In the genomic region with DNA sequence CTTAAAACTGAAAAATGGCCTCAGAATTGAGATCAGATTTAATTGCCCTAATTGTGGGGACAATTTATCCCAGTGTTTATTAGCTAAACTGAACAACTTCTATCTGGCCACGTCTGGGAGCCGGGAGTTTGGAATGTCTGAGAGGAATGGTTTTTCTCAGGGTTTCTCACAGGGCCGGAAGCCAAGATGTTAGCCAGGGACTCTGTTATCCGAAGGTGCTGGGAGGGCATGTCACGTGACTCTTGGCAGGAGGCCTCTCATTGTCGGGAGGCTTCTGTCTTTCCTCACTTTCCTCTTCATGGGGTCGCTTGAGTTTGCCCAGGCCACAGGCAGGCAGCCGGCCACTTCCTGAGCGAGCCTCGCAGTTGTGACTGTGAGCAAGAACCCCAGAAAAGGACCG, we compare ENCODE assay signal across 9 mouse cellular contexts. TPM values are rescaled to one million over a fixed set of nuclear protein-coding genes. Genes with fewer than 3 reads are reported as not detected.
A peak's percentile ranks its signal among the peaks of the same experiment; 100 is the strongest.
DNase-seq lines count a peak whose midpoint lies in the region; ATAC-seq and TF ChIP-seq lines count a peak whose summit lies in the region.
"Had no signal": no experiment of that assay in that cellular context is flagged by ENCODE, and none has a peak within 500 bp of the region (broad histone marks: within the 10 kb centered on the region; RNA-seq: fewer than 3 reads in every experiment).

No protein-coding gene starts in this region.

- peak overlapping the region; percentile 49; the same call in 1 of the 2 replicates for H3K27ac ChIP-seq in forebrain, embryonic 14.5 days (ENCODE audit: low read depth, low read length)
- no peak overlapping the region for H3K27ac ChIP-seq in intestine, postnatal 0 days (ENCODE audit: low read depth, low read length)
- H3K27ac ChIP-seq in midbrain, embryonic 14.5 days (replicated peaks; ENCODE audit: low read depth, low read length), result no peak overlapping the region

- no peak overlapping the region; the same call in 1 of the 2 replicates for H3K4me2 ChIP-seq in forebrain, embryonic 14.5 days (ENCODE audit: low read length)
- H3K4me2 ChIP-seq in intestine, postnatal 0 days (replicated peaks; ENCODE audit: low read depth), result peak overlapping the region; percentile 33; the same call in 1 of the 2 replicates
- no peak overlapping the region for H3K4me2 ChIP-seq in midbrain, embryonic 14.5 days (ENCODE audit: low read length)
- H3K4me2 ChIP-seq: embryonic facial prominence, embryonic 12.5 days had no signal

- peak; percentile 64 for ATAC-seq in forebrain, embryonic 14.5 days
- no peak for ATAC-seq in intestine, postnatal 0 days
- no peak for ATAC-seq in midbrain, embryonic 14.5 days (ENCODE audit: low FRiP score, low TSS enrichment)

- H3K27me3 ChIP-seq in forebrain, embryonic 14.5 days (replicated peaks; ENCODE audit: control insufficient read depth, insufficient read depth, low read length), result no peaks in the 10 kb centered on the region
- no peaks in the 10 kb centered on the region for H3K27me3 ChIP-seq in intestine, postnatal 0 days (replicated peaks; ENCODE audit: control insufficient read depth, insufficient read depth, low read length)
- no peaks in the 10 kb centered on the region for H3K27me3 ChIP-seq in midbrain, embryonic 14.5 days (ENCODE audit: control insufficient read depth, insufficient read depth, low read length)
- H3K27me3 ChIP-seq: embryonic facial prominence, embryonic 12.5 days had no signal

- H3K9ac ChIP-seq in forebrain, embryonic 14.5 days (ENCODE audit: low read length), result no peak overlapping the region
- H3K9ac ChIP-seq in intestine, postnatal 0 days (ENCODE audit: low read depth, low read length), result no peak overlapping the region
- H3K9ac ChIP-seq in midbrain, embryonic 14.5 days (replicated peaks; ENCODE audit: low read length), result no peak overlapping the region
- H3K9ac ChIP-seq: embryonic facial prominence, embryonic 12.5 days had no signal

- no peak overlapping the region for H3K4me3 ChIP-seq in forebrain, embryonic 14.5 days (ENCODE audit: low read depth, low read length)
- no peak overlapping the region for H3K4me3 ChIP-seq in intestine, postnatal 0 days (ENCODE audit: low read depth, low read length)
- H3K4me3 ChIP-seq in midbrain, embryonic 14.5 days (replicated peaks; ENCODE audit: low read depth, low read length), result no peak overlapping the region
- H3K4me3 ChIP-seq: embryonic facial prominence, embryonic 12.5 days had no signal

- DNase-seq in heart, adult 18-20 months, result peak; percentile 73 to 79
- DNase-seq in heart, adult 8-10 months (ENCODE audit: low spot score), result no peak
- peak; percentile 71 for DNase-seq in forebrain, embryonic 14.5 days (ENCODE audit: low spot score)
- peak; percentile 47 for DNase-seq in midbrain, embryonic 14.5 days
- DNase-seq in frontal cortex, adult 2 months (ENCODE audit: extremely low spot score in 1 of 2, low spot score in 1 of 2), result no peak
- DNase-seq in spleen, postnatal 4 days (ENCODE audit: low spot score in 2 of 2), result no peak
- no peak for DNase-seq in right cerebral cortex, postnatal 36 days (ENCODE audit: low spot score in 2 of 2)

- peaks cover 10% of the 10 kb centered on the region for H3K4me1 ChIP-seq in forebrain, embryonic 14.5 days (ENCODE audit: control insufficient read depth, insufficient read depth, low read length)
- 0 out of 2 replicates have a peak, but pooled peaks cover 3% of the 10 kb centered on the region for H3K4me1 ChIP-seq in intestine, postnatal 0 days (replicated peaks; ENCODE audit: control insufficient read depth, insufficient read depth, low read length)
- H3K4me1 ChIP-seq in midbrain, embryonic 14.5 days (ENCODE audit: control insufficient read depth, insufficient read depth, low read length), result 0 out of 2 replicates have a peak, but pooled peaks cover 5% of the 10 kb centered on the region

- H3K36me3 ChIP-seq in forebrain, embryonic 14.5 days (ENCODE audit: control insufficient read depth, insufficient read depth, low read length), result no peaks in the 10 kb centered on the region
- H3K36me3 ChIP-seq in intestine, postnatal 0 days (ENCODE audit: control insufficient read depth, insufficient read depth), result no peaks in the 10 kb centered on the region
- H3K36me3 ChIP-seq in midbrain, embryonic 14.5 days (ENCODE audit: control insufficient read depth, insufficient read depth, low read length), result no peaks in the 10 kb centered on the region
- H3K36me3 ChIP-seq: embryonic facial prominence, embryonic 12.5 days had no signal

- H3K9me3 ChIP-seq in forebrain, embryonic 14.5 days (replicated peaks; ENCODE audit: control insufficient read depth, low read length), result no peaks in the 10 kb centered on the region
- H3K9me3 ChIP-seq in intestine, postnatal 0 days (ENCODE audit: control insufficient read depth), result no peaks in the 10 kb centered on the region
- H3K9me3 ChIP-seq in midbrain, embryonic 14.5 days (ENCODE audit: control insufficient read depth, low read length), result no peaks in the 10 kb centered on the region
- H3K9me3 ChIP-seq: embryonic facial prominence, embryonic 12.5 days had no signal

- TF ChIP-seq CTCF in intestine, postnatal 0 days (IDR thresholded peaks at IDR 0.05; ENCODE audit: low read depth), result no peak

- WGBS in forebrain, embryonic 14.5 days, result 5% methylated on average over 11 of the region's 11 CpGs
- WGBS in intestine, postnatal 0 days, result 20% methylated on average over 11 of the region's 11 CpGs
- 10% methylated on average over 11 of the region's 11 CpGs for WGBS in midbrain, embryonic 14.5 days

RNA-seq across cellular contexts. Expression of a gene that starts 31.7 kb away (rescaled TPM):
- 10 to 100 TPM; 21.5 to 25.9 TPM for total RNA-seq in heart, adult 18-20 months (2021)
- total RNA-seq in heart, adult 8-10 months (2022), result 10 to 100 TPM; 25.6 to 34.3 (median 30.5) TPM
- 36.7 and 44.8 TPM in 2 replicates for polyA plus RNA-seq in forebrain, embryonic 14.5 days (2014; fragmentation: Nextera tagmentation; extraction: Ambion mirVana)
- polyA plus RNA-seq in intestine, postnatal 0 days (2015; fragmentation: Nextera tagmentation; extraction: Ambion mirVana), result 30.1 and 30.8 TPM in 2 replicates
- 49.1 and 63.3 TPM in 2 replicates for polyA plus RNA-seq in midbrain, embryonic 14.5 days (2014; fragmentation: Nextera tagmentation; extraction: Ambion mirVana)
- 46.3 and 48.4 TPM in 2 replicates for polyA plus RNA-seq in frontal cortex, adult 2 months (2012; rRNA removed)

Comparison
In these comparisons a context has a peak if more than half of its experiments do, and no peak if none do; other contexts are left out.
1. DNase-seq: peak in heart, adult 18-20 months (2 of 2), forebrain, embryonic 14.5 days (single experiment) and midbrain, embryonic 14.5 days (single experiment); none in heart, adult 8-10 months (single experiment), frontal cortex, adult 2 months (0 of 2), spleen, postnatal 4 days (0 of 2) and right cerebral cortex, postnatal 36 days (0 of 2).